Mouse (Mus musculus) embryo, embryonic 11.5 days (tissue): ENCODE data around the gene Mrpl47.
A peak's percentile ranks its signal among the peaks of the same experiment; 100 is the strongest.
"Not testable (repeated sequence)": the region's sequence is repeated elsewhere in the genome, so short reads cannot be mapped to it uniquely, and the experiment has no call there.

ENCODE experiments used
- DNase-seq: peaks from one replicate; pipeline ENCODE4 v3.0.0-alpha.2; 2012; ENCODE audit warnings: low read depth, low spot score

The Mrpl47 gene

DNA sequence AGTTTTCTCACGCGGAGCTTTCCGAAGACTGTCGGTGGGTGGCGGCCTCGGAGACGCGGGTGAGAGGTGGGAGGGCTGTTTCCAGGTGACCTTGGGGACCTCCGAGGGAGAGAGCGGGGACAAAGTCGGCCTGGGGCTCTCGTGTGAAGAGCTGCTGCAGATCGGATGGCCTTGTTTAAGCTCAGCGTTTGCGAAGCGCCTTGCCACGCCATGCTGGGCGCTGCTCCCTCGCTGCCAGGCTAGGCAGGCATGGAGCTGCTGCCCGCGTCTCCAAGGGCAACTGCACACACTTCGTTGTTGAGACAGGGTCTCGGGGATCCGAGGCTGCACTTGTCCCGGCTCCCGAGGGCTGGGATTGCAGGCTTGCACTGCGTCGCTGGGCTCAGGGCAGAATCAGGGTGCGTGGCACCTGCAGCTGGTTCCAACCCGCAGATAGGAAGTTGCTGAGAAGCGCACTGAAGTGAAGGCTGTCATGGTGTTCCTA lies at the start of gene Mrpl47:
Gene Mrpl47, minus strand, starts transcription at position 434 of the 484 bp plus-strand sequence.
- no peak for DNase-seq

- no peak for DNase-seq
These were observed 33.4 kb upstream of the Mrpl47 start for GRCm38 (mm10) chr3:32770781-32771180.

GRCm38 (mm10) chr3:32763902-32764301 lies 26.5 kb upstream of the Mrpl47 start:
- no peak for DNase-seq

DNA sequence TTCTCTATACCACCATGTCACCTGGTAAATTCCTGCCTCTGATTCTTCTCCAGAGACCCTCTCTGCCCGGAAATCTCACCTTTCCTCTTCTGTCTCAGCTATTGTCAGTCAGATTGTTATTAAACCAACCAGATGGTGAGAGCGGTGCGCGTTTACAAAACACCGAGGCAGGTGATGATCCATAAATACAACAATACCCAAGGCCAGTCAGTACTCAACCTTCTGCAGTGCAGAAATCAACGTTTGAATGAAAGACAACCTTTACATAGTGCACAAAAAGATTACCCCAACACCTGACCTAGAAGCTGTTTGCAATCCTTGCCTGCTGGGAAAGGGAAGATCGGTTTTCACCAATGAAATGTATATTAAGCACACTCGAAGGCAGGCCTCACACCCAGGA lies 25.6 kb upstream of the Mrpl47 start:
- no peak for DNase-seq

- DNase-seq = no peak
These were observed 21.8 kb upstream of the Mrpl47 start for GRCm38 (mm10) chr3:32759212-32759611.

DNA sequence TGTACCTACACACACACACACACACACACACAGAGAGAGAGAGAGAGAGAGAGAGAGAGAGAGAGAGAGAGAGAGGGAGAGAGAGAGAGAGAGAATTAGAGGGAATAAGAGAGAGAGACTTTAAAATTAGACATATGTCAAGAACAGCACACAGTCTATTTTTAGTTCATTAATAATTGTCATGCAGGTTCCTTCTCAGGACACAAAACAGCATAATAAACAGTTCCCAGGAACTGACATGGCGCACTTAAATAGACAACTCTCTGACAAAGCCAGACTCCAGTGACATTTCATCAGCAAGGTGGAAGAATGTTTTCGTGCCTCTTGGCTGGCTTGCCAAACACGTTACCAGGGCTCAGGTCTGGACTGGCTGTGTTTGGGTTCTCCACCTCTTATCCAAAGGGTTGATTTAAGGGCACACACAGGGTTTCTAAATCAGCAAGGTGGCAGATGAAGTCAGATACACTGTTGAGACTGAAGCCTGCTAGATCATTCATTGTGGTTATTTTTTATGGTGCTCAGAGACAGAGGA lies 17.0 kb upstream of the Mrpl47 start:
- no peak for DNase-seq

- no peak for DNase-seq
These were observed 12.6 kb upstream of the Mrpl47 start for GRCm38 (mm10) chr3:32749820-32750579.

GRCm38 (mm10) chr3:32748384-32748783 lies 11.0 kb upstream of the Mrpl47 start:
- DNase-seq = no peak

DNA sequence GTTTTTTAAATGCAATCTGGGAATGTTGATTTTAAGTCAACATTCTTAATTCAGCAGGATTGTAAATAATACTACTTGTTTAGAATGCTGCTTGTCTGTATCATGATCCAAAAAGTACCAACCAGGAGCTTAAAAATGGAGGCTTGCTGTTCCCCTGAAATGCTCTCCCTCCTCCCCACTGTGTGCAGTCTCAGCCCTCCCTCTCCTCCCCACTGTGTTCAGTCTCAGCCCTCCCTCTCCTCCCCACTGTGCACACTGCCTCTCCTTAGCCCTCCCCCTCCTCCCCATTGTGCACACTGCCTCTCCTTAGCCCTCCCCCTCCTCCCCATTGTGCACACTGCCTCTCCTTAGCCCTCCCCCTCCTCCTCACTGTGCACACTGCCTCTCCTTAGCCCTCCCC lies 8.0 kb upstream of the Mrpl47 start:
- not testable (repeated sequence) for DNase-seq

- no peak for DNase-seq
These were observed 7.6 kb upstream of the Mrpl47 start for GRCm38 (mm10) chr3:32745001-32745400.

DNA sequence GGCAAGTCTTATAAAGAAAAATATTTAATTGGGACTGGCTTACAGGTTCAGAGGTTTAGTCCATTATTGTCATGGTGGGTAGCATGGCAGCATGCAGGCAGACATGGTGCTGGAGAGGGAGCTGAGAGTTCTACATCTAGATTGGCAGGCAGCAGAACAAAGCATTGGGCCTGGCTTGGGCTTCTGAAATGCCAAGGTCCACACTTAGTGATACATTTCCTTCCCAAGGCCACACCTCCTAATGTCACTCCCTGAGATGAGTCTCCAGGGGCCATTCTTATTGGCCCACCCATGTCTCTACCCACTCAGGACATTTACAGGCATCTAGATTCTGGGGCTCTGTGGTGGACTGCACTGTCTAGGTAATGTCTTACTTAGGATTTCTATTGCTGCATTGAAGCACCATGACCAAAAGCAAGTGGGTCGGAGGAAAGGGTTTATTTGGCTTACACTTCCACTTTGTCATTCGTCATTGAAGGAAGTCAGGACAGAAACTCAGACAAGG lies 4.9 kb upstream of the Mrpl47 start:
- no peak for DNase-seq

DNA sequence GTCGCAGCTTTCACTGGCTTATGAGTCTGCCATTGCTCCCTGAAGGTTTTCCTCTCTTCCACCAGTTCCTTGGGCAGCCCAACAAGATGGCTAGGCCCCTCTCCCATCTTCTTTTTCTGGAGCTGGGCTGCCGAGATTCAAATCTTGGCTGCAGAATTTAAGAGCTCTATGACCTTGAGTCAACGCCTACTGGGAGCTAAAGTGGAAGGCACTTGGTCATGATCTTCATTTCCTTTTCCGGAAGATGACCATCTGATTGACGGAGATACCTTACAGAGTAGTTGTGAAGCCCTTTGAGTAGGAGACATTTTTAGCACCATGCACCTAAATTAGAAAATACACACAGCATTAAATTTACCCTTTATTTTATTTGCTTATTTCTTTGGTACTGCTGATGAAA lies 1.1 kb upstream of the Mrpl47 start:
- DNase-seq = no peak

DNA sequence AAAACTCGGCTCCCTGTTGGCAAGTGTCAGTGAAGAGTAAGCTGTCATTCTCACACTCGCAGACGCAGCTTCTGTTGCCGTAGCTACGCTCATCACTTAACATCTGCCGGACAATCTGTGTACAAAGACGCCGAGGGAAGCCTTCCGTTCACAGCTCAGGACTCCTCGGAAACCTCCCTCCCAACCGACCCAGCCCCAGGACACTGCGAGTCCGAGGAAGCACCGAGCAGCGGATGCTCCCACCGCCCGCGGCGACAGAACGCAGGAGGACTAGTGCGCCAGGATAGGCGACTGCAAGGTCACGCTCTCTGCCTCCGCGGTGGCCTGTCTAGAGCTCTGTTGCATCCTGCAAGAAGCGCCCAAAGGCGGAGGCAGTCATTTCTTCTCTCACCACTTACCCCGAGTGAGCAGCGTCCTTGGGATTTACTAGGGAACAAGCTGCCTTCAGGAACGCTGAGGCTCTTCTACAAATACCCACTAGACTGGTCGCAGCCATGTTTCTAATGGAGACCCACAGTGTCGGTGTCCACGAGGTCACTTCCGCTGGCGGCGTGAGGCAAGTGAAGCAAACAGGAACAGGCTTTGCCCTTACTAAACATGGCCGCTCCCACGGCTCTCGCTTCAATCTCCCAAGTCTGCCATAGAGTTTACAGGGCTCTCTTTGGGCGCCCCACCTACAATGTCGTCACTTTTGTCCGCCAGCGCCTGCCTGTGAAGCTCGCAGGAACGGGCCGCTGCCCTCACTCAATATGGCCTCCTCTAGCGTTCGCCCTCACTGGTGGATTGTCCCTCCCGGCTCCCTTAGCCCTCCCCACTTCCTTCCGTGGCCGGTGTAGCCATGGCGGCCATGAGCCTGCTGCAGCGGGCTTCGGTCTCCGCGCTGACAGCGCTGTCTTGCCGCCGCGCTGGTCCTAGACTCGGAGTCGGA lies 897 bp downstream of the Mrpl47 start, which contains the start of gene Ndufb5:
Gene Ndufb5, plus strand, starts transcription at position 747 of the 928 bp plus-strand sequence.
- peak; percentile 96 for DNase-seq

DNA sequence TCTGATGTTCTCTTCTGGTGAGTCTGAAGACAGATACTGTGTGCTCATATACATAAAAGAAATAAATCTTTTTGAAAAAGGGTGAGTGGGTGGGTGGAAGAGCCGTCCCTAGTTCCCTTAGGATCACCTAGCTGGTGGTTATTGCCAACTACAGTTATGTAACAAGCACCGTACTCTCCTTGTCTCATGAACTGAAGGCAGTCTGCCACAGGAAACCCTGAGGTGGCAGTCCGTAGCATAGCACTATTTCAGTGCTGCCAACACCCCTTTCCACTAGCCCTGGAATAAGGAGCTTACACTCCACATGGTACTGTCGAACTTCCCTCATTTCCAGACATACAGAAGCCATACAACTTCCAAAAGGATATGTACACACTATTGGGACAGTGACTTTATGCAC lies 9.5 kb downstream of the Mrpl47 start:
- DNase-seq = no peak

GRCm38 (mm10) chr3:32725951-32726350 lies 11.5 kb downstream of the Mrpl47 start:
- no peak for DNase-seq

GRCm38 (mm10) chr3:32724191-32724590 lies 13.2 kb downstream of the Mrpl47 start:
- no peak for DNase-seq

DNA sequence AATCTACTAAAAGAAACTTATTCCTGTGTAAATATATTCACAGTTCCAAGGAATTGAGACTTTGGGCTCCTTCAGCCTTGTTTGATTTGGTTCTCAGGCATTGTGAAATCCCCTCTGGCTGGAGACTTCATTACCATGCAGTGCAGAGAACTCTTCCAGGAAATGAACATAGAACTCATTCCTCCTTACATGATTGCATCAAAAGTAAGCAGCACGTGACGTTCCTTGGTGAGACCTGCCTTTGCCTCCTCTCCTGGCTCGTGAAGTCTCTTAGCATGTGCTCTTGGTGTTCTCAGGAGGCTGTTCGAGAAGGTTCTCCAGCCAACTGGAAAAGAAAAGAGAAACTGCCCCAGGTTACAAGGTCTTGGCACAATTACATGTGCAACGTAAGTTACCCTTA lies 19.1 kb downstream of the Mrpl47 start:
- no peak for DNase-seq

- not testable (repeated sequence) for DNase-seq
These were observed 20.0 kb downstream of the Mrpl47 start for GRCm38 (mm10) chr3:32717403-32717802.

GRCm38 (mm10) chr3:32713711-32714110 lies 23.7 kb downstream of the Mrpl47 start:
- DNase-seq = no peak

DNA sequence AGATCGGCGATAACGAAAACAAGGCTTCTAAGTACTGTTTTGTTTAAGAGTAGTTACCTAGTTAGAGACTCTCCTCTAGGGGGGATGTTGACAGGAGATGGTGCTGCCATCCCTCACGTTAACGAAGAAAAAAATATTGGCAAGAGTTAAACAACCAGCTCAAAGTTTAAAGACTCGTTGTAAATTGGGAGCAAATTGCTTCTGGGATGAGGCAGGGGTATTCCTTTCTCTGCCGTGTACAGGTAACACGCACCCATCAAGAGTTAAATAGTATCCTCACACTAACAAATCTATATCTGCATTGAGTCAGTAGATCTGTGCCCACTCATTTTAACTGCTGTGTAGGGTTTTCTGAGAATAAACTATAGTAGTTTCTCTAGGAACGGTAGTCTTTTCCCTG lies 28.0 kb downstream of the Mrpl47 start:
- no peak for DNase-seq

DNA sequence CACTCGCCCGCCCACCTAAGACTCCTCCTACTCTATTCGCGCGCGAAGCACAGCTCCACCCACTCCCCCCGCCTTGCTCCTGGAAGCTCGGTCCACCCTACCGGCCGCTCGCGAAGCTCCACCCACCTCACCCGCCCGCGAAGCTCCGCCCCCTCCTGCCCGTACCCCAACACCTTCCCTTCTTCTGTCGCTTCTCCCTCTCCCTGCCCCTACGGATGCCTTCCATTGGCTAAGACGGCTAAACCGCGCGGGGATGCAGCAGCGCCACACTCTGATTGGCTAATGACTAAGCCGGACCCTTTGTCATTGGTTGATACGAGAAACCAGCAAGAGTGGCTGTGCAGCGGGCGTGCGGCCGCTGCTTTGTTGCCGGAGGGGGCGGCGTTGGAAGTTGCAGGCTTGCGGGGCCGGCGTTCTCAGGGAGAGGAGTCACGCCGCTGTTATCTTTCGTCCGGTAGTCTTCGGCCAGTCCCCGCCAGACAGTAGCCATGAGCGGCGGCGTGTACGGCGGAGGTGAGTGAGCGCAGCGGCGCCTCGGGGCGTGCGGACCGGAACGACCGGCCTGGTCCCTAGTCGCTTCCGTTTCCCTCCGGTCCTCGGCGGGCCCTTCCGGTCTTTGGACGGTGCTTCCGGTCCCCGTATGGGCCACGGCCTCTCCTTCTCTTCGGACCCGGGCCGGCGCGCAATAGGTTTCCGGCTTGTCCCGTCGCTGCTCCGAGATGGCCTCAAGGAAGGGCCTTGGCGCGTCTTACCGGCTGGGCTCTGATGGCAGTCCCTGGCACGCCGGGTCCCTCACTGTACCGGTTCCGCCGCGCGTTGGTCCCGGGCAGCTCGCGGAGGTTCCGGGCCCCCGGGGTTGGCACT lies 28.8 kb downstream of the Mrpl47 start:
- DNase-seq = peak; percentile 98
